Mouse (Mus musculus) cortical plate, adult 2 months (tissue): ENCODE measurements at regions not wholly inside any gene's neighbourhood (a gene's known extent, or its start where the extent isn't known, plus 50 kb on each side); places are given as distances from the start of the nearest gene placed in this dataset.

ENCODE experiments used
- H3K27ac ChIP-seq: fragments of 200-500 bp; 2 replicates; pipeline ENCODE4 v1.5.1; 2012; ENCODE audit warnings: low read length, control low read depth, inconsistent platforms; ENCODE audit not compliant: insufficient read depth
- H3K4me1 ChIP-seq: fragments of 200-500 bp; 2 replicates; pipeline ENCODE4 v1.6.1; 2011; ENCODE audit warnings: low read length; ENCODE audit not compliant: control insufficient read depth, insufficient read depth
- H3K4me3 ChIP-seq: fragments of 200-500 bp; 2 replicates; pipeline ENCODE4 v1.5.1; 2011; ENCODE audit warnings: mild to moderate bottlenecking, low read length, control low read depth; ENCODE audit not compliant: insufficient read depth
- CTCF ChIP-seq: fragments of 200-500 bp; IDR thresholded peaks from 2 replicates; pipeline ENCODE4 v1.5.1; 2011; ENCODE audit warnings: mild to moderate bottlenecking, control low read depth, low read length; ENCODE audit not compliant: insufficient read depth; ENCODE audit errors: extremely low read depth
- POLR2A ChIP-seq: fragments of 200-500 bp; IDR thresholded peaks from 2 replicates; pipeline ENCODE4 v1.6.1; 2011; ENCODE audit warnings: mild to moderate bottlenecking, low read length, control low read depth; ENCODE audit not compliant: insufficient read depth; ENCODE audit errors: extremely low read depth

DNA sequence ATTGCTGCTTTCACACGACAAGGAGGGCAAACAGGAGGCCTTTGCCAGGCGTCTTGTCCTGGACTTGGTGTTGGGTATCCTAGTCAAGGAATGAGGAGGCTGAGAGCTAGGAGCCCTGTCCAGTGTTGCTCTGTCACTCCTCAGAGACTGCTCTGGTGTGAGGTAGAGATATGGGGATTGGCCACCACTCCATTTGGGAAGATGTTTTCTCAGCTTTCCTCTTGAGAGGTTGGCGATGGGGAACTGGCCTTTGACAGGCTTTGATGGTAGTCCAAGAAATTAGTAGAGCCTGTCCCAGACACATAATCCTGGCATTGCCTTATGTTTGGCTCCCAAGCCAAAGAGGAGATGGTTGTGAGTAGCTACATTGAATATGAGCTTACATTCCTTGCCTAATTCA, 265.4 kb downstream of the Ttc32 start:
- H3K4me1 ChIP-seq: no peaks in the 10 kb centered on the region
- TF ChIP-seq POLR2A: no peak
- TF ChIP-seq CTCF: no peak
- no peak overlapping the region for H3K4me3 ChIP-seq
- H3K27ac ChIP-seq: no peak overlapping the region

DNA sequence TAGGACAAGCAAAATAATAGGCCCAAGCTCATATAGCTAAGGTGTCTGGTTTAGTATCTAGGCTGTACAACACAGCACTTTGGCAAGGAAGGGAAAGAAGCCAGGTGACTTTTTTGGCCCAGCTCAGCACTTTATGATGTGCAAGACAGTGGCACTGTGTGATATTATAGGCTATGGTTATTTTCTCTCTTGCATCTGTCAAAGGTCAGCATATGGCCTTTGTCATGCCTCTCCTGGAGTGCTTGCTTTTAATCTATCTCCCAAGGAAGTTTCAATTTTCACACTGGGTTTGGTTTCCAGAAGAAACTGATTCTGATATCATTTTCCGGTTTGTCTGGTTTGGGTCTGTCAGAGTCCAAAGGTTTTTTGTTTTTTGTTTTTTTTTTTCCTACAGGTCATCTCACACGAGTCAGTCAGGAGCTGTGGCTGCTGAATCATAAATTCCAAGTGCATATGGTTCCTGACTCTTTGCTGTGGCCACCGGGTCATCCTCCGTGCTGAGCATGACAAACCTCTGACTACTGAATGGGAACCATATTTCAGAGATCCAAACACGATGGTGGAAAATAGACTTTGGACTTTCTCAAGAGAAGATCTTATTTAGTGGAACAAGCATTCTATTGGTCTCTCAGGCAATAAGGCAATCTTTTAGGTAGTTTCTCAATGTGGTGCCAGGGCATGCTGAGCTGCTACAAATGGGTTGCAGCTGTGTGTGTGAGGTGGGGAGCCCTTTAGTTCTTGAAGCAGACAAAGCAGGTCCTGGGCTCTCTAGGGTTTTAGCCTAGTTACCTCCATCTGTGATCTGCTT, 269.3 kb downstream of the Ttc32 start:
- TF ChIP-seq CTCF: no peak
- TF ChIP-seq POLR2A: no peak
- H3K4me1 ChIP-seq: no peaks in the 10 kb centered on the region
- H3K4me3 ChIP-seq: no peak overlapping the region
- no peak overlapping the region for H3K27ac ChIP-seq

DNA sequence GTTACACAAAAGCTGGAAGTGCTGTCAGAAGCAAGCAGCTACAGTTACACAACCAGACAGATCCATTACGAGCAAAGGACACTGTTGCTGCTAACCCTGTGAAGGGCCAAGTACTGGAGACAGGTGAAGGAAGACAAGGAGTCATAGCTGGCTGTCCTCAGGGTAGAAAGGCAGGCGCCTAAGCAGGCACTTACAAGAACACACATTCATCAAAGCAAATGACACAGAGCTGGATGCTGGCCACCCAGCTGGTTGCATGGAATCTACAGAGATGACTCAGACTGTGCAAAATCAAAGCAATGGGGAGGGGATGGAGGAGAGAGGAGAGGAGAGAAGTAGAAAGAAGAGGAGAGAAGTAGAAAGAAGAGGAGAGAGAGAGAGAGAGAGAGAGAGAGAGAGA, 265.8 kb upstream of the Osr1 start:
- Histone ChIP-seq H3K27ac (no peak overlapping the region), H3K4me3 (no peak overlapping the region), H3K4me1 (no peaks in the 10 kb centered on the region)
- no peak for TF ChIP-seq POLR2A
- no peak for TF ChIP-seq CTCF

DNA sequence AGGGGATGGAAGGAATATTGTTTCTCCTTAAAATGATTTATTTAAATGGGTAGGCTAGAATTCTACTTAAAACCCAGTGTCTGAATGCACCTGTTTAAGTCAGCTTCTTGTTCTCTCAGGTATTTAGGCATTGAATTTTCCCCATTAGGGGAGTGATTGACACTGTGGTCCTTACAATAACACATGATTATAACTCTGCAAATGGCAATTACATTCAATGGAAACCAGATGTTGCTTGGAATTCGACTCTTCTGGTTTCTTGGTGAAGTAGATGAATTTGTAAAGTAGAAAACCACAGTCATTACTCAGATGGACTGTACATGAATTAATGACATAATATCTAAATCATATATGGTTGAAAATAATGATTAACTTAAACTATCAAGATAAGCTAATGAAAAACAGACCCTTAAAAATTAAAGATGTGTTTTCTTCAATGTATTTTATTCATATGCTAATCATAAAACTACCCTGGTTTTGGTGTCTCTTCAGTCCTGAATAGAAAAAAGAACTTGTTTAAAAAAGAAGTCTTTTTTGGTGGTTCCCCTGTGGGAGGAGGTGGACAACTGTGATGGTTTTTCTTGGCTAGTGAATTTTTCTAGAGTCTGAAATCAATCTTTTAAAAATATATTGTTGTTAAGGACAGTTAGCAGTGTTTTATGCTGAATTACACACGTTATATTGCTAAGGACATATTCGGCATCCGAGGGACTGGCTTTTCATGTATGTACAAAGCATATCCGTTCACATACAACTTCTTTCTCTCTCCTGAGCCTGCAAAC, 231.8 kb upstream of the Osr1 start:
- Histone ChIP-seq H3K27ac (no peak overlapping the region), H3K4me3 (no peak overlapping the region), H3K4me1 (peaks cover 2% of the 10 kb centered on the region; the same call in 1 of the 2 replicates)
- TF ChIP-seq POLR2A (no peak), CTCF (no peak)

DNA sequence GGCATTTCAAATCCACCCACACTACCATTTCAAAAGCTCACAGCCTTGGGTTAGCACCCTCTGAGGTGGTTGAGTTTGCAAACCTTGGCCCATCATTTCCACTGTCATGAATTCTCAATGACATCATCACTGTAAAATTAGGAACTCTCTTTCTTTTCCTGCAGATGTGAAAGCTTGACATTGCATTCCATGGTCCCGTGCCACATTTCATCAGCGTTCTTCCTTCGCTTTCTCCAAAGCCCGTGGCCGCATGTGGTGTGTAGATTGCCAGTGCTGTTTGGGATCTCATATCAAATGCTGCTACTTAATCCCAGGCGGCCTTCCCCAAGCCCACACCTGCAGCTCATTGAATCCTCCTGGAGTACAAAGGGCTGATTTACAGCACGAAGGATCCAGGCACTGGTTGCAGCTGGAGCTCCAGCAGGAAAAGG, 231.1 kb upstream of the Osr1 start:
- Histone ChIP-seq H3K4me1 (peaks cover 2% of the 10 kb centered on the region; the same call in 1 of the 2 replicates), H3K4me3 (no peak overlapping the region), H3K27ac (no peak overlapping the region)
- TF ChIP-seq CTCF (no peak), POLR2A (no peak)

DNA sequence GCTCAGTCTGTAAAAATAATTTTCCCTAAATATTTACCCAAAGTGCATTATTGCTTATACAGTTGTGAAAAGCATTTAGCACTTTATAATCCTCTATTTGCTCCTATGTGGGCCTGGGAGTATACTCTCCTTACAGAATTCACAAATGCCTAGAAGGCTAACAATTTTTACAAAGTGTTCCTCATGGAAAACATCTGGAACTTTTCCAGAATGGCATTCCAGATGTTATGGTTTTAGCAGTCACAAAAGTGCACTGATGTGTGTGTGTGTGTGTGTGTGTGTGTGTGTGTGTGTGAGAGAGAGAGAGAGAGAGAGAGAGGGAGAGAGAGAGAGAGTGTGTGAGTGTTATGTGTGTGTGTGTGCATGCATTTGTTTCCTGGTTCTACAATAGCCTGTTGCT, 229.1 kb upstream of the Osr1 start:
- H3K27ac ChIP-seq: no peak overlapping the region
- TF ChIP-seq CTCF: no peak
- TF ChIP-seq POLR2A: no peak

DNA sequence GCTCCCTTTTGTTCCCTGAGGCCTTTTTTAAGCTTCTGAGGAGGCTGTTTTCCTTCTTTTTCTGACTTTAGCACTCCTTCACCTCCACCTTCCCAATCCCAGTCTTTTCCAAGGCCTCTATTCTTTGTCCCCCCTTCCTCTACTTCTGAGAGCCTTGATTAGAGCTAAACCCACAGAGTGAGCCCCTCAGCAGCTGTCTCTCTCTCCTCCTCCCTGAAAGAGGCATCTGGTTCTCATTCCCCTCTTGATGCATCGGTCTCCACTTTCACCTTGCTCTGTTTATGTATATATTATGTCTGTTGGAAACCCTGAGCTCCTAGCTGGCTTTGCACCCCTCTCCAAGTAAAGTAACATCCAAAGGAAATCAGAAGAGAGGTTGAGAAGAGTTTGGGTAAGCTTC, 224.6 kb upstream of the Osr1 start:
- Histone ChIP-seq H3K4me1 (no peaks in the 10 kb centered on the region), H3K4me3 (no peak overlapping the region), H3K27ac (no peak overlapping the region)
- TF ChIP-seq POLR2A (no peak), CTCF (no peak)

More for the DNA sequence above, 229.1 kb upstream of the Osr1 start:
- H3K4me1 ChIP-seq: peaks cover 2% of the 10 kb centered on the region; the same call in 1 of the 2 replicates
- no peak overlapping the region for H3K4me3 ChIP-seq

DNA sequence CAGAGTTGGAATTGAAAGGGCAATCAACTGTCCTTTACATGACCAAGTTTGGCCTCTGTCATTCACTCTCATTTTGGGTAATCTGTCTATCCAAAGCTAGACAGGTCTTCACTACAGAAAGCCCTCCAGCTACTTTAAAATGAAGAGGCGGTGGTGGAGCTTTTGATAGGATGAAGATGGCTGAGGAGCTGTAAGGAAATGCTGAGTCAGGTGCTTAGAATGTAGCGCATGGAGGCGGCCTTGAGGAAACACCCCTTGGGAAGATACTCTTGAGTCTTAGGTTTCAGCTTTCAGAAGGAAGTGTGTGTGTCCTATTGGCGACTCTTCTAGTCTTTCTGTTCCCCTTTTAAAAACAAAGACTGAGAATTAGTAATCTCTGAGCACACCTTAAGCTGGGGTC, 214.4 kb upstream of the Osr1 start:
- TF ChIP-seq CTCF: no peak
- no peak for TF ChIP-seq POLR2A
- Histone ChIP-seq H3K4me1 (no peaks in the 10 kb centered on the region), H3K27ac (no peak overlapping the region), H3K4me3 (no peak overlapping the region)

DNA sequence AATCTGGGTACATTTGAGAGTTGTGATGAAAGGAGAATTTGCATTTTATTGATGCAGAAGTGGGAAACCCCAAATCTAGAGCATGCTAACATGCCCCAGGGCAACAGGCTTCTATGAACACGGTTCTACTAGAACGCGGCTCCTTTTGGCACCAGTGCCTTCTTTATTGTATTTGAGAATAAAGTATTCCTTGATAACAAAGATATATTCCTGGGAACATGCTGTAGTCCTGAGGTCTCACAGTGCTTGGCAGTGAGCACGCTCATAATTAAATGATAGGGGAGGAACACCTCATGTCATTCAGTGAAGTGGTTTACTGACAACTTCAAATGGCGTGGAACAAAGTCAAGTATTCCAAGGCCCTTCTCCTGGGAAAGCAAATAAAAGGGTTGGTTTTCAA, 212.1 kb upstream of the Osr1 start:
- H3K4me1 ChIP-seq: no peaks in the 10 kb centered on the region
- no peak for TF ChIP-seq POLR2A
- no peak for TF ChIP-seq CTCF
- no peak overlapping the region for H3K4me3 ChIP-seq
- H3K27ac ChIP-seq: no peak overlapping the region

DNA sequence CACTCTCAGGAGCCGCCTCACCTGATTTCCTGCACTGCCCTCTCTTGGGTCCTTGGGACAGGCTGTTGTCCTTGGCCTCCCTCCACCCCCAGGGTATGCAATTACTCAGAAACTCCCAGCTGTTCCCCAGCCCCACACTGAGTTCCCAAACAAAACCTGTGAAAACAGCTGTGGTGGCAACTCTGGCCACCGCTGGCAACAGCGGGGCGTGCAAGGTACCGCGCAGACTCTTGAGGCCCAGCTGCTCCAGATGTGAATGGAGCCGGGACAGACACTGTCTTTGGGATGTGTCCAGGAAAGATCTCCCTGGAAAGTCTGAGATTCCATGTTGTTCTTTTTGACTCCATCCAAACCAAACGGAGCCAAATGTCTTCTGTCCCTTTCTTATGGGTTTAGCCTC, 211.0 kb upstream of the Osr1 start:
- H3K27ac ChIP-seq: no peak overlapping the region
- no peaks in the 10 kb centered on the region for H3K4me1 ChIP-seq
- no peak overlapping the region for H3K4me3 ChIP-seq
- TF ChIP-seq POLR2A: no peak
- no peak for TF ChIP-seq CTCF
